Mouse (Mus musculus): ENCODE results near the gene 4930444G20Rik. TPM values are rescaled to one million over a fixed set of nuclear protein-coding genes. Genes with fewer than 3 reads are reported as not detected.
"Not testable (repeated sequence)": the region's sequence is repeated elsewhere in the genome, so short reads cannot be mapped to it uniquely, and the experiment has no call there.

4930444G20Rik gene
- 12.5 and 13.6 TPM in 2 replicates for polyA plus RNA-seq (2012; rRNA removed)

DNA sequence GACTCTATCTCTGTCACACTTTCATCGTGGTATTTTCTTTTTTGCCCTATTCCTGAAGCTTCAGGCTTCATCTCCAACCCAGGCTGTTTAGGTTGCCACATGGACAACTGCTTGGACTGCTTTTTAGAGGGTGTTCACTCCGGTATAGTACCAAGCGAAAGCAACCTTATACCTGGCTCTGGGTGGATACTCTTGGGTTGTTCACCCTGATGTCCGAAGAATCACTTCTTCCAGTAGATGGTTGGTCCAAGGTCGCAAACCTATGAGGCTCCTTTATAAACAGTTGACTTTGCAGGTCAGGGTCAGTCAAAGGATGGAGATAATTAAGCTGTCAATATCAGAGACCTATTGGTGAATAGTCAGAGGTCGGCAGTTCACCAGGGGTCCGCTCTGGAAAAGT lies at the start of gene 4930444G20Rik:
Gene 4930444G20Rik (minus strand): TSS at position 101 of the 400 bp plus-strand sequence.
- peak within 1 kb of the TSS; percentile 13; the same call in 1 of the 2 replicates for H3K27ac ChIP-seq (ENCODE audit: control insufficient read depth, insufficient read depth, low read depth, low read length)

GRCm38 (mm10) chr10:22074531-22074930 lies 6.7 kb upstream of the 4930444G20Rik start:
- TF ChIP-seq CTCF (IDR thresholded peaks at IDR 0.05; ENCODE audit: control insufficient read depth, insufficient read depth, insufficient replicate concordance, low read depth, low read length) = no peak
- no peak for TF ChIP-seq POLR2A (IDR thresholded peaks at IDR 0.05; ENCODE audit: control insufficient read depth, low read depth, low read length)
- no peaks in the 10 kb centered on the region for H3K4me1 ChIP-seq (ENCODE audit: control insufficient read depth, insufficient read depth, low read length)
- no peaks in the 10 kb centered on the region for H3K27me3 ChIP-seq (ENCODE audit: control insufficient read depth, insufficient read depth, low read length)
- H3K4me3 ChIP-seq (ENCODE audit: control insufficient read depth, low read depth, low read length) = no peak overlapping the region
- H3K27ac ChIP-seq (ENCODE audit: control insufficient read depth, insufficient read depth, low read depth, low read length) = no peak overlapping the region
- H3K36me3 ChIP-seq (ENCODE audit: control insufficient read depth, insufficient read depth, low read length) = no peaks in the 10 kb centered on the region

More for the DNA sequence above, at the start of gene 4930444G20Rik:
- not testable (repeated sequence) for H3K27me3 ChIP-seq (ENCODE audit: control insufficient read depth, insufficient read depth, low read length); H3K4me1 ChIP-seq (ENCODE audit: control insufficient read depth, insufficient read depth, low read length); H3K36me3 ChIP-seq (ENCODE audit: control insufficient read depth, insufficient read depth, low read length)
- H3K4me3 ChIP-seq (ENCODE audit: control insufficient read depth, low read depth, low read length) = peak within 1 kb of the TSS; percentile 85

GRCm38 (mm10) chr10:22072739-22073138 lies 4.9 kb upstream of the 4930444G20Rik start:
- H3K36me3 ChIP-seq (ENCODE audit: control insufficient read depth, insufficient read depth, low read length) = no peaks in the 10 kb centered on the region
- no peaks in the 10 kb centered on the region for H3K4me1 ChIP-seq (ENCODE audit: control insufficient read depth, insufficient read depth, low read length)
- no peak overlapping the region for H3K27ac ChIP-seq (ENCODE audit: control insufficient read depth, insufficient read depth, low read depth, low read length)
- no peak overlapping the region for H3K4me3 ChIP-seq (ENCODE audit: control insufficient read depth, low read depth, low read length)
- TF ChIP-seq CTCF (IDR thresholded peaks at IDR 0.05; ENCODE audit: control insufficient read depth, insufficient read depth, insufficient replicate concordance, low read depth, low read length) = no peak
- TF ChIP-seq POLR2A (IDR thresholded peaks at IDR 0.05; ENCODE audit: control insufficient read depth, low read depth, low read length) = no peak
- no peaks in the 10 kb centered on the region for H3K27me3 ChIP-seq (ENCODE audit: control insufficient read depth, insufficient read depth, low read length)

- no peak for TF ChIP-seq CTCF (IDR thresholded peaks at IDR 0.05; ENCODE audit: control insufficient read depth, insufficient read depth, insufficient replicate concordance, low read depth, low read length)
- TF ChIP-seq POLR2A (IDR thresholded peaks at IDR 0.05; ENCODE audit: control insufficient read depth, low read depth, low read length) = no peak
- H3K4me3 ChIP-seq (ENCODE audit: control insufficient read depth, low read depth, low read length) = no peak overlapping the region
- H3K27me3 ChIP-seq (ENCODE audit: control insufficient read depth, insufficient read depth, low read length) = no peaks in the 10 kb centered on the region
- no peak overlapping the region for H3K27ac ChIP-seq (ENCODE audit: control insufficient read depth, insufficient read depth, low read depth, low read length)
- no peaks in the 10 kb centered on the region for H3K36me3 ChIP-seq (ENCODE audit: control insufficient read depth, insufficient read depth, low read length)
- no peaks in the 10 kb centered on the region for H3K4me1 ChIP-seq (ENCODE audit: control insufficient read depth, insufficient read depth, low read length)
These were observed 2.7 kb upstream of the 4930444G20Rik start for GRCm38 (mm10) chr10:22070576-22070975.

DNA sequence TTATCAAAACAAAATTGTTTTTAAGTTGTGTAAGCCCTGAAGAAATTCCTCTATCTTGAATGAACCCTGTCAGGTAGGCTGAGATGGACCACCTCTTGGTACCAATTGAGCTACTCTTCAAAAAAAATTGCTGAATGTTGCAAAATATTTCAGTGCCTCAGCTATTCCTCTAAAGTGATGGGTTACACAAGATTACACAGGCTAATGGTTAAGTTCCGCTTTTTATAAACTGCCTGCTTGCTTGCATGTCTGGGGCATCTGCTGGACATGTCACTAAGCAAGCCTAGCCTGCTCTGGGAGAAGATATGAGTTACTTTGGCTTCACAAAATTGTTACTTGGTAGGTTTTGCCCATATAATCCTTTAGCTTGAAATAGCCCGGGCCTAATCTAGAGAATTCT lies 2.3 kb upstream of the 4930444G20Rik start:
- H3K36me3 ChIP-seq (ENCODE audit: control insufficient read depth, insufficient read depth, low read length) = no peaks in the 10 kb centered on the region
- no peak for TF ChIP-seq POLR2A (IDR thresholded peaks at IDR 0.05; ENCODE audit: control insufficient read depth, low read depth, low read length)
- no peak for TF ChIP-seq CTCF (IDR thresholded peaks at IDR 0.05; ENCODE audit: control insufficient read depth, insufficient read depth, insufficient replicate concordance, low read depth, low read length)
- no peak overlapping the region for H3K27ac ChIP-seq (ENCODE audit: control insufficient read depth, insufficient read depth, low read depth, low read length)
- no peaks in the 10 kb centered on the region for H3K27me3 ChIP-seq (ENCODE audit: control insufficient read depth, insufficient read depth, low read length)
- H3K4me1 ChIP-seq (ENCODE audit: control insufficient read depth, insufficient read depth, low read length) = no peaks in the 10 kb centered on the region
- no peak overlapping the region for H3K4me3 ChIP-seq (ENCODE audit: control insufficient read depth, low read depth, low read length)

DNA sequence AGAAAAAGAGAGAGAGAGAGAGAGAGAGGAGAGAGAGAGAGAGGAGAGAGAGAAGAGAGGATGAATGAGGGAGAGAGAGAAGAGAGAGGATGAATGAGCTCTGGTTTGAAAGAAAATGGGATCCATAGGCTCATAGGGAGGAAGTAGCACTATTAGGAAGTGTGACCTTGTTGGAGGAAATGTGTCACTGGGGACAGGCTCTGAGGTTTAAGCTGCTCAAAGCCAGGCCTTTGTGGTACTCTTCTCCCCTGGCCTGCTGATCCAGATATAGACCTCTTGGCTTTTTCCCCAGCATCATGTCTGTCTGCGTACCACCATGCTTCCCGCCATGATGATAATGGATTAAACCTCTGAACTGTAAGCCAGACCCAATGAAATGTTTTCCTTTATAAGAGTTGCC lies 8.5 kb downstream of the 4930444G20Rik start:
- Histone ChIP-seq H3K4me3 (ENCODE audit: control insufficient read depth, low read depth, low read length) (peak overlapping the region; percentile 87), H3K4me1 (ENCODE audit: control insufficient read depth, insufficient read depth, low read length) (peaks cover 12% of the 10 kb centered on the region), H3K36me3 (ENCODE audit: control insufficient read depth, insufficient read depth, low read length) (no peaks in the 10 kb centered on the region), H3K27ac (ENCODE audit: control insufficient read depth, insufficient read depth, low read depth, low read length) (peak overlapping the region; percentile 29; the same call in 1 of the 2 replicates), H3K27me3 (ENCODE audit: control insufficient read depth, insufficient read depth, low read length) (no peaks in the 10 kb centered on the region)
- TF ChIP-seq POLR2A (IDR thresholded peaks at IDR 0.05; ENCODE audit: control insufficient read depth, low read depth, low read length) (no peak), CTCF (IDR thresholded peaks at IDR 0.05; ENCODE audit: control insufficient read depth, insufficient read depth, insufficient replicate concordance, low read depth, low read length) (no peak)

- peak overlapping the region; percentile 87 for H3K4me3 ChIP-seq (ENCODE audit: control insufficient read depth, low read depth, low read length)
- H3K27me3 ChIP-seq (ENCODE audit: control insufficient read depth, insufficient read depth, low read length) = no peaks in the 10 kb centered on the region
- no peak for TF ChIP-seq POLR2A (IDR thresholded peaks at IDR 0.05; ENCODE audit: control insufficient read depth, low read depth, low read length)
- TF ChIP-seq CTCF (IDR thresholded peaks at IDR 0.05; ENCODE audit: control insufficient read depth, insufficient read depth, insufficient replicate concordance, low read depth, low read length) = no peak
- no peaks in the 10 kb centered on the region for H3K36me3 ChIP-seq (ENCODE audit: control insufficient read depth, insufficient read depth, low read length)
- peak overlapping the region; percentile 29 for H3K27ac ChIP-seq (ENCODE audit: control insufficient read depth, insufficient read depth, low read depth, low read length)
- H3K4me1 ChIP-seq (ENCODE audit: control insufficient read depth, insufficient read depth, low read length) = peaks cover 12% of the 10 kb centered on the region
These were observed 8.9 kb downstream of the 4930444G20Rik start for GRCm38 (mm10) chr10:22059026-22059325.
